ENCODE assay signal across 16 mouse cellular contexts in the genomic region with DNA sequence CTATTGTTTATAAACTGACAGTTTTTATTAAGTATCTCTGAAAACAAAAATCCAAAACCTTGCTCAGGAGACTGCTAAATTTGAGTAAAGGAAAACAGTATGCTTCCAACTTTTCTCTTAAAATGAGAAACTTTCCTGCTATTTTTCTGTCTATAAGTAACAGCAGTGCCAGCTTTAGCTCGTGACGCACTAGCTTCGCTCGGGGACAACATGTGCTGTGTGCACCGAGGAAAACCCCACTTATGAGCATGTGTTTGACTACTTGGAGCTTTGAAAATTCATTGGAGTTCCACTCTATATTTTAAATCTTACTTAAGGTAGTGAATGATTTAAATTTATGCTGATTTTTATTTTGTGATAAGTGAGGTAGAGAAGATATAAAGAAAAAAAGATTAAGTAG.
"Had no signal": no experiment of that assay in that cellular context is flagged by ENCODE, and none has a peak within 500 bp of the region (broad histone marks: within the 10 kb centered on the region; RNA-seq: fewer than 3 reads in every experiment).

No protein-coding gene starts in this region.

- ATAC-seq: hindbrain, embryonic 16.5 days; inflammation-experienced regulatory T-cells, adult 6 months; intestine, embryonic 15.5 days; intestine, postnatal 0 days had no signal

- DNase-seq: gastrocnemius, adult 2 months; gastrocnemius, postnatal 10 days; gastrocnemius, postnatal 25 days; heart, adult 18-20 months; heart, postnatal 14 days; heart, postnatal 4 days; kidney, adult 18-20 months; kidney, adult 8-10 months; kidney, postnatal 10 days; kidney, postnatal 25 days; kidney, postnatal 4 days; liver had no signal
